Mouse (Mus musculus): Measurements from ENCODE around the gene Tomm40l. TPM values are rescaled to one million over a fixed set of nuclear protein-coding genes. Genes with fewer than 3 reads are reported as not detected.

The Tomm40l gene
- polyA plus RNA-seq, 1 experiment from 2014 or later, result 25.4 TPM

Other genes starting within 250 kb of the Tomm40l start
- 1.6 and 3.2 TPM in 2 replicates for gene Fcgr2b, start 246.0 kb downstream of the Tomm40l start, polyA plus RNA-seq (2014; fragmentation: Nextera tagmentation; extraction: Ambion mirVana)
- gene Fcgr4, start 203.6 kb downstream of the Tomm40l start, polyA plus RNA-seq (2014; fragmentation: Nextera tagmentation; extraction: Ambion mirVana), result 0.81 and 0.92 TPM in 2 replicates
- 20.5 and 25.0 TPM in 2 replicates for gene Fcgr3, start 157.6 kb downstream of the Tomm40l start, polyA plus RNA-seq (2014; fragmentation: Nextera tagmentation; extraction: Ambion mirVana)
- 4.4 and 12.3 TPM in 2 replicates for gene Cfap126, start 108.6 kb downstream of the Tomm40l start, polyA plus RNA-seq (2014; fragmentation: Nextera tagmentation; extraction: Ambion mirVana)
- 276 and 291 TPM in 2 replicates for gene Sdhc, start 71.9 kb downstream of the Tomm40l start, polyA plus RNA-seq (2014; fragmentation: Nextera tagmentation; extraction: Ambion mirVana)
- 9.6 and 11.2 TPM in 2 replicates for gene Mpz, start 71.8 kb downstream of the Tomm40l start, polyA plus RNA-seq (2014; fragmentation: Nextera tagmentation; extraction: Ambion mirVana)
- 11.3 and 14.7 TPM in 2 replicates for gene Pcp4l1, start 26.2 kb downstream of the Tomm40l start, polyA plus RNA-seq (2014; fragmentation: Nextera tagmentation; extraction: Ambion mirVana)
- 0.15 and 0.17 TPM in 2 replicates for gene Nr1i3, start 8.5 kb downstream of the Tomm40l start, polyA plus RNA-seq (2014; fragmentation: Nextera tagmentation; extraction: Ambion mirVana)
- gene Apoa2, start 2.5 kb upstream of the Tomm40l start, polyA plus RNA-seq (2014; fragmentation: Nextera tagmentation; extraction: Ambion mirVana), result 1.9 TPM in 2 replicates
- gene Fcer1g, start 11.9 kb upstream of the Tomm40l start, polyA plus RNA-seq (2014; fragmentation: Nextera tagmentation; extraction: Ambion mirVana), result 92.7 and 100 TPM in 2 replicates
- 11.7 and 13.1 TPM in 2 replicates for gene Adamts4, start 27.9 kb upstream of the Tomm40l start, polyA plus RNA-seq (2014; fragmentation: Nextera tagmentation; extraction: Ambion mirVana)
- 233 and 246 TPM in 2 replicates for gene Ndufs2, start 28.9 kb upstream of the Tomm40l start, polyA plus RNA-seq (2014; fragmentation: Nextera tagmentation; extraction: Ambion mirVana)
- gene B4galt3, start 47.8 kb upstream of the Tomm40l start, polyA plus RNA-seq (2014; fragmentation: Nextera tagmentation; extraction: Ambion mirVana), result 60.2 and 64.0 TPM in 2 replicates
- 44.3 and 53.0 TPM in 2 replicates for gene Ppox, start 58.7 kb upstream of the Tomm40l start, polyA plus RNA-seq (2014; fragmentation: Nextera tagmentation; extraction: Ambion mirVana)
- 64.2 and 74.3 TPM in 2 replicates for gene Usp21, start 65.5 kb upstream of the Tomm40l start, polyA plus RNA-seq (2014; fragmentation: Nextera tagmentation; extraction: Ambion mirVana)
- 110 and 117 TPM in 2 replicates for gene Ufc1, start 72.5 kb upstream of the Tomm40l start, polyA plus RNA-seq (2014; fragmentation: Nextera tagmentation; extraction: Ambion mirVana)
- 46.0 and 52.1 TPM in 2 replicates for gene Dedd, start 106.6 kb upstream of the Tomm40l start, polyA plus RNA-seq (2014; fragmentation: Nextera tagmentation; extraction: Ambion mirVana)
- gene Nit1, start 123.1 kb upstream of the Tomm40l start, polyA plus RNA-seq (2014; fragmentation: Nextera tagmentation; extraction: Ambion mirVana), result 28.8 and 29.7 TPM in 2 replicates
- gene Pfdn2, start 123.2 kb upstream of the Tomm40l start, polyA plus RNA-seq (2014; fragmentation: Nextera tagmentation; extraction: Ambion mirVana), result 49.1 and 49.5 TPM in 2 replicates
- gene Klhdc9, start 138.3 kb upstream of the Tomm40l start, polyA plus RNA-seq (2014; fragmentation: Nextera tagmentation; extraction: Ambion mirVana), result 2.2 and 3.0 TPM in 2 replicates
- gene Nectin4, start 147.6 kb upstream of the Tomm40l start, polyA plus RNA-seq (2014; fragmentation: Nextera tagmentation; extraction: Ambion mirVana), result 7.7 and 10.7 TPM in 2 replicates
- 1.9 and 2.0 TPM in 2 replicates for gene Arhgap30, start 166.4 kb upstream of the Tomm40l start, polyA plus RNA-seq (2014; fragmentation: Nextera tagmentation; extraction: Ambion mirVana)
- 68.9 and 84.9 TPM in 2 replicates for gene Usf1, start 188.8 kb upstream of the Tomm40l start, polyA plus RNA-seq (2014; fragmentation: Nextera tagmentation; extraction: Ambion mirVana)
- 2.0 and 3.6 TPM in 2 replicates for gene Tstd1, start 196.4 kb upstream of the Tomm40l start, polyA plus RNA-seq (2014; fragmentation: Nextera tagmentation; extraction: Ambion mirVana)
- 27.0 and 29.5 TPM in 2 replicates for gene F11r, start 215.0 kb upstream of the Tomm40l start, polyA plus RNA-seq (2014; fragmentation: Nextera tagmentation; extraction: Ambion mirVana)

All from embryonic facial prominence, embryonic 14.5 days (tissue).